Mouse (Mus musculus): ENCODE results near the gene Fbxl8.
"Not testable (repeated sequence)": the region's sequence is repeated elsewhere in the genome, so short reads cannot be mapped to it uniquely, and the experiment has no call there.

DNA sequence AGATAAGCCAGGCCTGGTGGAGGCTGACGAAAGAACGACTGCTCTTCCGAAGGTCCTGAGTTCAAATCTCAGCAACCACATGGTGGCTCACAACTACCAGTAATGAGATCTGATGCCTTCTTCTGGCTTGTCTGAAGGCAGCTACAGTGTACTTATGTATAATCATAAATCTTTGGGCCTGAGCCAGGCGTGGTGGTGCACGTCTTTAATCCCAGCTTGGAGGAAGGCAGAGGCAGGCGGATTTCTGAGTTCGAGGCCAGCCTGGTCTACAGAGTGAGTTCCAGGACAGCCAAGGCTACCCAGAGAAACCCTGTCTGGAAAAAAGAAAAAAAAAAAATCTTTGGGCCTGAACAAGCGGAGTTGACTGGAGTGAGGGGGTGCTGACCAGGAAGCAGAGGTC, 26.9 kb downstream of the Fbxl8 start:
- not testable (repeated sequence) for TF ChIP-seq CTCF (IDR thresholded peaks at IDR 0.05; ENCODE audit: control insufficient read depth, insufficient read depth, insufficient replicate concordance, low read depth, low read length); POLR2A (IDR thresholded peaks at IDR 0.05; ENCODE audit: control insufficient read depth, low read depth, low read length)

Measured in testis, adult 2 months (tissue).